Mouse (Mus musculus) hindbrain, embryonic 10.5 days (tissue): ENCODE results near the gene Cd163l1. TPM values are rescaled to one million over a fixed set of nuclear protein-coding genes. Genes with fewer than 3 reads are reported as not detected.

ENCODE experiments used
- DNase-seq: peaks from one replicate; pipeline ENCODE4 v3.0.0-alpha.2; 2017; ENCODE audit warnings: low spot score
- H3K27ac ChIP-seq: fragments of 300-500 bp; sonication (generic); 2 replicates; pipeline ENCODE4 v1.5.1; 2016; ENCODE audit warnings: mild to moderate bottlenecking, moderate library complexity
- H3K27me3 ChIP-seq: fragments of 300-500 bp; sonication (generic); 2 replicates; pipeline ENCODE4 v1.6.1; 2016; ENCODE audit warnings: mild to moderate bottlenecking; ENCODE audit not compliant: poor library complexity, insufficient read depth, severe bottlenecking
- H3K36me3 ChIP-seq: fragments of 300-500 bp; sonication (generic); 2 replicates; pipeline ENCODE4 v1.6.1; 2016; ENCODE audit warnings: mild to moderate bottlenecking, moderate library complexity
- H3K4me1 ChIP-seq: fragments of 300-500 bp; sonication (generic); replicated peaks from 2 replicates; pipeline ENCODE4 v1.6.1; 2016; ENCODE audit warnings: mild to moderate bottlenecking
- H3K4me3 ChIP-seq: fragments of 300-500 bp; sonication (generic); 2 replicates; pipeline ENCODE4 v1.5.1; 2016; ENCODE audit warnings: mild to moderate bottlenecking, moderate library complexity
- H3K9me3 ChIP-seq: fragments of 300-500 bp; sonication (generic); 2 replicates; pipeline ENCODE4 v1.6.1; 2016; ENCODE audit warnings: mild to moderate bottlenecking, moderate library complexity
- WGBS: fragments of 180-500 bp; shearing (Covaris S2); methylation state at CpG from one replicate; pipeline ENCODE4 v1.1.7; 2016; 5-methylcytosine and 5-hydroxymethylcytosine counted together
- polyA plus RNA-seq: library from polyadenylated mRNA; unstranded; fragments of >200 nt; fragmentation: Nextera tagmentation; extraction: Ambion mirVana; gene quantifications from 2 replicates; pipeline ENCODE4 v1.2.1, GENCODE M21; 2016

The Cd163l1 gene
- polyA plus RNA-seq, 1 experiment from 2014 or later: not detected

DNA sequence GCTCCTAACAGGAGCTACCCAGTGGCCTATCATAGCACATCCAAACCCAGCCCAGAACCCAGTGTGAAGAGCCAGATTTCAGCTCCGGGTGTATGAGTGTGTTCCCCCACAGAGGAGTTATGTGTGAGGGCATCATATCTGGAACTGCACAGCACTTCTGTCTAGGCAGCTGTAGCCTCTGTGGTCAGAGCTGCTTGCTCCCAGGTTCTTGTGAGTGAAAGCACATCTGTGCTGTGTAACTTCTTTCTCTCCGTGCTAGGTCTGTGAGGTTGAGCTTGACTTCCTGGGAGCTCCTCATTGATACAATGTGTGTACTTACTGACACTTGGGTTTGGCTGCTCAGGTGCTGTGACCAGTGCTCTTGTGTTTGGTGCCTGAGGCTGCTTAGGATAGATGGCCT, 25.2 kb upstream of the Cd163l1 start:
- no peak for DNase-seq
- Histone ChIP-seq H3K27me3 (no peaks in the 10 kb centered on the region), H3K9me3 (no peaks in the 10 kb centered on the region), H3K27ac (no peak overlapping the region), H3K36me3 (no peaks in the 10 kb centered on the region), H3K4me1 (no peaks in the 10 kb centered on the region), H3K4me3 (no peak overlapping the region)
- 84% methylated on average over 2 of the region's 2 CpGs for WGBS

DNA sequence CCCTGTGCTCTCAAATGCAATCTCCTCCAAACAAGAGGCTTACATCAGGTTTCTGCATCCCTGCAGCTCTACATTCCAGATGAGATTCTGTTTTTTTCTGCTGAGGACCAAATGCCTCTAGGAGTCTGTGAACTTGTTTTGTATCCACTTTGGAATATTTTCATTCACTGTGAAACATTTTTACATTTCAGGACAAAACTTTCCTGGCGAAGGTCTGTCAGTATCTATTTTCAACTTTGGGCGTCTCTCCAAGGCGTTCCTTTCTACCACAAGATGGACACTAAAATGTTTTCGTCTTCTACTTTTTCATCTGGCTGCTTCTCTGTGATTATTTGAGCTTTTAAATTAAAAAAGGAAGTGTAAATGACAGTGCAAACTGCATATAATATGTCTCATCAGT, 24.0 kb upstream of the Cd163l1 start:
- Histone ChIP-seq H3K27me3 (no peaks in the 10 kb centered on the region), H3K27ac (no peak overlapping the region), H3K4me3 (no peak overlapping the region), H3K9me3 (no peaks in the 10 kb centered on the region), H3K36me3 (no peaks in the 10 kb centered on the region), H3K4me1 (no peaks in the 10 kb centered on the region)
- DNase-seq: no peak
- WGBS: 91% methylated on average over 4 of the region's 4 CpGs

DNA sequence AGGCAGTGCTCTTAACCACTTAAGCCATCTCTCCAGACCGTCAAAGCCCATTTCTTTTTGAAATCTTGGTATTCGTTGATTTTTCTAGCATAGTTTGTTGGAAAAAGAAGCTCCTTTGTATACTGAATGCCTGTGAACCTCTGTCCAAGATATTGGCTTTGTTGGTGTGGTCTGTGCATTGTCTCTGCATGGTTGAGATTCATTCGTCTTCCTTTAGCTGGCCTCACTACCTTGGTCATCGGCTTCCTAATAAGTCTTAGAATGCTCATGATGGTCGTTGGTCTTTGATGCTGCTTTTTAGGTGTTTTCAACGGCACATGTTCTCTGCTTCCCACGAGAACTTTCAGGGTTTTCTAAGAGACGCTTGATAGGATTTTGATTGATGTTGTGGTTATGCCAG, 22.1 kb upstream of the Cd163l1 start:
- WGBS: 85% methylated on average over 8 of the region's 8 CpGs
- no peak overlapping the region for H3K27ac ChIP-seq

DNA sequence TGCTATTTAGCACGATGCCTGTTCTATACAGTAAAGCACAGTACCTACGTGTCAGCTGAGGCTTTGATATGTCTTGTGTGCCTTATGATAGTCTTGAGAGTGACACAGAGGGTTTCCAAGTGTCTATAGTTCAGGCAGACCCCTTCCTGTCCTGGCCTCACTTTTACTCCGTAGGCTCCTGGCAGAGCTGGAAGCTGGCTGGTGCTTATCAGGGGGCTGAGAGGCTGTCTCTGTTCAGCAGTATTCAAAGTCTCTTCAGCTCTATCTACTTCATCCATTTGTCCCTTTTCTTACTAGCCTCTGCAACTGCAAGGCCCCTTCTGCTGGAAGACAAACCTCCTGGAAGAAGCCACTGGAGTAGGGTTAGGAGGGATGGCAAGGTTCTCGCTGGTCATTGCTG, 17.0 kb upstream of the Cd163l1 start:
- H3K36me3 ChIP-seq: no peaks in the 10 kb centered on the region
- H3K4me1 ChIP-seq: no peaks in the 10 kb centered on the region
- H3K27ac ChIP-seq: no peak overlapping the region
- H3K27me3 ChIP-seq: no peaks in the 10 kb centered on the region
- WGBS: 87% methylated on average over 4 of the region's 4 CpGs
- no peak for DNase-seq
- no peak overlapping the region for H3K4me3 ChIP-seq
- H3K9me3 ChIP-seq: no peaks in the 10 kb centered on the region

More for the DNA sequence above, 22.1 kb upstream of the Cd163l1 start:
- Histone ChIP-seq H3K9me3 (no peaks in the 10 kb centered on the region), H3K4me3 (no peak overlapping the region), H3K36me3 (no peaks in the 10 kb centered on the region), H3K4me1 (no peaks in the 10 kb centered on the region), H3K27me3 (no peaks in the 10 kb centered on the region)
- no peak for DNase-seq

DNA sequence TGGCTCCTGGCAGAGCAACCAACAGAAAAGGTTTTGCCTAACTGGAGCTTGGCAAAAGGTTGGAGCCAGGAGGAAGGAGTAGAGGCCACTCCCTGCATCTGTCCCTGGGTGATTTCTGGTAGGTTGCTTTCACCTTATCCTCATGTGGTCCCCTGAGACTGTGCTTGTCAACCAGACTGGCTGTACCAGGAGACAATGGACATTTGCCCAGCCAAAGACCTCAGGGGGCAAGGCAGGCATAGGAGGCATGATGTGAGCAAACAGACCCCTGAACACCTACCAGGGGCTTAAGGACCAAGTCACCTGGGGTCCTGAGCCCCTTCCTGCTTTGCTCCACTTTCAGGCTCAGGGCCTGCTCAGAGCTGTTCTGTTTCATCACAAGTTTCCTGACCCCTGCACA, 12.2 kb upstream of the Cd163l1 start, which contains the start of gene Olfr524:
Gene Olfr524 (minus strand): TSS at position 101 of the 400 bp plus-strand sequence.
- Histone ChIP-seq H3K4me1 (no peaks in the 10 kb centered on the region), H3K4me3 (no peak within 1 kb of the TSS), H3K27ac (no peak within 1 kb of the TSS), H3K36me3 (no peaks in the 10 kb centered on the region), H3K9me3 (no peaks in the 10 kb centered on the region), H3K27me3 (no peaks in the 10 kb centered on the region)
- no peak for DNase-seq

DNA sequence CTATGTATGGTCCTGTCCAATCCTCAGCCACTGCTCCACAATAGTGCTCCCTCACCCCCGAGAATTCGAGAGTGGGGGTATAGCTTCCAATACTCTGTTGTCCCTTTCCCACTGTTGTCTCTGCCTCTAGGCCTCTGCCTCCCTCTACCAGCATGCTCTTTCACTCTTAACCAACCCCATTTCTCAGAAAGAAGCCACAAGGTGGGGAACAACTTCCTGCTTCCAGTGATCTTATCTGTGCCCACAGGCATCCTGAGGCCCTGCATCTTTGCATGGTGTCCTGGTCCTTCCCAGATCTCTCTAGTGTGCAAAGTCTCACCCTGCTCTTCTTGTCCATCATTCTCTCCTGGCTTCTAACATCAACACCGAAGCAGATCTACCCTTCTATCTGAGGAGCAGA, 11.2 kb upstream of the Cd163l1 start:
- H3K9me3 ChIP-seq: no peaks in the 10 kb centered on the region
- no peak for DNase-seq
- H3K4me3 ChIP-seq: no peak overlapping the region
- no peaks in the 10 kb centered on the region for H3K27me3 ChIP-seq
- 96% methylated on average over 3 of the region's 3 CpGs for WGBS
- no peaks in the 10 kb centered on the region for H3K4me1 ChIP-seq
- no peak overlapping the region for H3K27ac ChIP-seq
- no peaks in the 10 kb centered on the region for H3K36me3 ChIP-seq

DNA sequence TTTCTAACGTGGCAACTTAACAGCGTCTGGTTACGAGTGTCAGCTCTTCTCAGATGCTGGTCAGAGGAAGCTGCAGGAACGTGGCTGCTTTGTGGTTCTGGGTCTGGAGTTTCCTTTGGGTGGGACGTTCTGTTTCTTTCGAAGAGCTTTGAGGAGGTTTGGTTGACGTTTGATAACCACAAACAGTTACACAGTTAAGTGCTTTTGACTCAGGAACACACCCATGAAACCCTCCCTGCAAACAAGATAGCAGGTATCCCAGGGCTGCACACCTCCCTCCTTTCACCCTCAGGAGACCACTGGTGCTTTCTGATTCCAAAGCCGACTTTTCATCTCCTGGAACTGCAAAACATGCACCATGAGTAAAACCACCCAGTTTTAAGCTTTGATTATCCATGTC, 9.9 kb upstream of the Cd163l1 start:
- H3K36me3 ChIP-seq: no peaks in the 10 kb centered on the region
- no peak for DNase-seq
- 80% methylated on average over 8 of the region's 8 CpGs for WGBS

DNA sequence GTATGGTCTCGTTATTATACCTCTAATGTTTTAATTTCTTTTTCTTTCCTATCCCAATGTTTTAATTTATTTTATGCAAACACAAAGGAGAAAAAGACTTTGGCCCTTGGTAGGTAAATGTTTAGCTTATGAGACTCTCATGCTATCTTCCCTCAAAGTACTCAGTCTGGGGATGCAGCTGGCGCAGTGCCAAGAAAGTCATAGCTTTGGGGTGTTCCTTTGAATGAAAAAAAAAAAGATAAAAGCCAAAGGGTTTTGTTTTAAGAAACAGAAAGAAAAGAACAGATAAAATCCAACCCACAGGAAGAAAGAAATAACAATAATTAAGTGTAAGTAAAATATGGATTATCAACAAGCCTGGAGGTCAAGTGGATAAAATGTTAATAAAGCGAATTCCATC, 9.4 kb upstream of the Cd163l1 start:
- no peak for DNase-seq
- WGBS: 84% methylated on average over 3 of the region's 3 CpGs

More for the DNA sequence above, 9.9 kb upstream of the Cd163l1 start:
- no peaks in the 10 kb centered on the region for H3K4me1 ChIP-seq
- no peaks in the 10 kb centered on the region for H3K27me3 ChIP-seq
- no peaks in the 10 kb centered on the region for H3K9me3 ChIP-seq
- H3K27ac ChIP-seq: no peak overlapping the region
- H3K4me3 ChIP-seq: no peak overlapping the region

DNA sequence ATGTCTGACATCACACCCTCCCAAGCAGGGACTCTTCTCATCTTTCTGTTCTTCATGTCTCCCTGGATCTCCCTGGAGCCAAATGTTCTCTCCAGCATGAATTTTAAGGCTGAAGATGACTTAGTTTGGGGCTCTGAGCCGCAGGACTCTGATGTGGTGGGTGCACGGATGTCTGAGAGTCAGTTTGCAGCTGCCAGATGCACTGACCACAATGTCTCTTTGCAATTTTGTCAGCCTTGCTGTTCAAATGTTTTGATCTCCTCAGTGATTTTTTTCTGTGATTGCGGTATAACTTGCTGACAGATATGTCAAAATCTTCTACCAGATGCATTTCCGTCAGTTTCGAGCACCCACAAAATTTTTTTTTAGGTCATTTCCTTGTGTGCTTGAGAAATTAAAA, 4.2 kb upstream of the Cd163l1 start:
- Histone ChIP-seq H3K36me3 (no peaks in the 10 kb centered on the region), H3K27ac (no peak overlapping the region), H3K4me3 (no peak overlapping the region), H3K9me3 (no peaks in the 10 kb centered on the region), H3K27me3 (no peaks in the 10 kb centered on the region), H3K4me1 (no peaks in the 10 kb centered on the region)
- 89% methylated on average over 5 of the region's 5 CpGs for WGBS
- no peak for DNase-seq

More for the DNA sequence above, 9.4 kb upstream of the Cd163l1 start:
- Histone ChIP-seq H3K36me3 (no peaks in the 10 kb centered on the region), H3K9me3 (no peaks in the 10 kb centered on the region), H3K27me3 (no peaks in the 10 kb centered on the region), H3K27ac (no peak overlapping the region), H3K4me3 (no peak overlapping the region), H3K4me1 (no peaks in the 10 kb centered on the region)

DNA sequence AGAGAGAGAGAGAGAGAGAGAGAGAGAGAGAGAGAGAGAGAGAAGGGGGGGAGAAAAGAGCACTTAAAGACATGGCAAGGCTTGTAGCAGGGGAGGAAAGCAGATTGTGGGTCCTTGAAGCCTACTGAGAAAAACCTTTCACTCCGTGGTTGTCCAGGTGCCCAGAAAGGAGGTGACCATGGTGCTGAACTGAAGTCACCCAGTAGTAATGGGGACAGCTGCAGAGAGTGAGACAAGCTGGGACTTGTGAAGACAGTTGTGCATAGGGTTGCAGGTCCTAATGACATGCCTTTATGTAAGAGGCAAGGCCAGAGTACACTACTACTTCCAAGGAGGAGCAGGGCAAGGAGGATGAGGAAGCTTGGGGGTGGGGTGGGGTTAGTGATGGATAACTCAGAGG, 1.2 kb downstream of the Cd163l1 start:
- H3K27me3 ChIP-seq: no peaks in the 10 kb centered on the region
- H3K9me3 ChIP-seq: peaks cover 2% of the 10 kb centered on the region; the same call in 1 of the 2 replicates
- H3K4me3 ChIP-seq: no peak overlapping the region
- 13% methylated on average over 1 of the region's 1 CpGs for WGBS
- no peaks in the 10 kb centered on the region for H3K36me3 ChIP-seq
- DNase-seq: no peak
- no peak overlapping the region for H3K27ac ChIP-seq
- no peaks in the 10 kb centered on the region for H3K4me1 ChIP-seq

DNA sequence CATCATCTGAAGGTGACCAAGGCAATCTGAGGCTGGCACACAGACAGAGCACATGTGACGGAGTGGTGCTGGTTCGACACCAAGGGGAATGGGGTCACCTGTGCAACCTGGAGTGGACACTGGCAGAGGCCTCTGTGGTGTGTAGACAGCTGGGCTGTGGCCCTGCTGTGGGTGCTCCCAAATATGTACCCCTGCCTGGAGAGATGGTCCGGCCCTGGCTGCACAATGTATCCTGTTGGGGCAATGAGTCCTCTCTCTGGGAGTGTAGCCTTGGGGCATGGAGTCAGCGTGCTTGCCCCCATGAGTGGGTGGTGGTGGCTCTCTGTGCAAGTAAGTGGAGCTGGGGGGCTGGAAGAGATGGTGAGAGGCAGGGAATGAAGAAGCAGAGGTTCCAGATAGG, 2.3 kb downstream of the Cd163l1 start:
- 85% methylated on average over 4 of the region's 4 CpGs for WGBS
- no peak overlapping the region for H3K27ac ChIP-seq
- H3K4me3 ChIP-seq: no peak overlapping the region
- no peaks in the 10 kb centered on the region for H3K36me3 ChIP-seq
- no peaks in the 10 kb centered on the region for H3K27me3 ChIP-seq
- DNase-seq: no peak
- H3K9me3 ChIP-seq: peaks cover 2% of the 10 kb centered on the region; the same call in 1 of the 2 replicates
- no peaks in the 10 kb centered on the region for H3K4me1 ChIP-seq

DNA sequence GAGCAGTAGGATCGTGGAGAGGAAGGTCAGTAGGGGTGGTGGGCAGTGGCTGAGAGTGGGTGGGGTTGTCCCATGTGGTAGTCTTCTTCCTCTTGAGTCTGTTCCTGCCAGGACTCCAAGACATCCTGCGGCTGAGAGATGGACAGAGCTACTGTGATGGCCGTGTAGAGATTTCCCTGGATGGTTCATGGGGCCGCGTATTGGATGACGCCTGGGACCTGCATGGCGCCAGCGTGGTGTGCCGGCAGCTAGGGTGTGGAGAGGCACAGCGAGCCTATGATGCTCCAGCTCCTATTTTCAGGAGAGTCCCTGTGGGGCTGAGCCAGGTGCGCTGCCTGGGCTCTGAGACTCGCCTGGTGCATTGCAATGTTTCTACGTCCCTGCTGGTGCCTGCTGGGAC, 6.1 kb downstream of the Cd163l1 start:
- Histone ChIP-seq H3K4me1 (no peaks in the 10 kb centered on the region), H3K27ac (no peak overlapping the region), H3K27me3 (no peaks in the 10 kb centered on the region), H3K9me3 (peaks cover 2% of the 10 kb centered on the region; the same call in 1 of the 2 replicates), H3K4me3 (no peak overlapping the region), H3K36me3 (no peaks in the 10 kb centered on the region)
- 87% methylated on average over 13 of the region's 13 CpGs for WGBS
- no peak for DNase-seq

DNA sequence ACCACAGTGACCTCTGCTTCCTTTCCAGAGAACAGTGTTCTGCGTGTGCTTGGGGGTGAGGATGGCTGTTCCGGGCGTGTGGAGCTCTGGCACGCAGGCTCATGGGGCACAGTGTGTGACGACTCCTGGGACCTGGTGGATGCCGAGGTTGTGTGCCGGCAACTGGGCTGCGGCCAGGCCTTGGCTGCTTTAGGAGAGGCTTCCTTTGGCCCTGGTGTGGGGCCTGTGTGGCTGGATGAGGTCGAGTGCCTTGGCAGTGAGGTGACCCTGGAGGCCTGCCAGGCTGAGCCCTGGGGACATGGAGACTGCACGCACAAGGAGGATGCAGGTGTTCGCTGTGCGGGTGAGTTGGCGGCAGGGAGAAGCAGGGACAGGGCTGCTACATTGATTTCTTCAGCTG, 10.4 kb downstream of the Cd163l1 start:
- Histone ChIP-seq H3K9me3 (no peaks in the 10 kb centered on the region), H3K27ac (no peak overlapping the region), H3K4me1 (no peaks in the 10 kb centered on the region; the same call in 1 of the 2 replicates), H3K36me3 (no peaks in the 10 kb centered on the region), H3K4me3 (no peak overlapping the region), H3K27me3 (no peaks in the 10 kb centered on the region)
- no peak for DNase-seq
- WGBS: 86% methylated on average over 13 of the region's 13 CpGs

DNA sequence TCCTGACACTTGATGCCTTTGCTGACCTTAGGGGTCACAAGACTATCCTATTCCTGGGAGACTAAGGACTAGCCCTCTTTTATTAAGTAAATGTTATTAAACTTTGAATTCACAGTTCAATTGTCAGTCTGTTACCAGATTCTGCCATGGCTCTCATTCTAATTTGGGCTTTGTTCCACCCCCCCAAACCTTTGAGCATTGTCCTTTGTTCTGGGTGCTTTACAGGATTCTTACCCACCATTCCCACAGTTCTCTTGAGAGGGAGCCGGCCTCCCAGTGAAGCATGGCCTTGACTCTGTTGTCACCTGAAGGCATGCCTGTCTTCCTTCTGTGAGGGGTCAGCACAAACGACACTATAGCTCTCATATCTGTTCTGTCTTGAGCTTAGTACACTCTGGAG, 13.0 kb downstream of the Cd163l1 start:
- WGBS: 67% methylated on average over 2 of the region's 2 CpGs
- no peaks in the 10 kb centered on the region for H3K27me3 ChIP-seq

More for the DNA sequence above, 13.0 kb downstream of the Cd163l1 start:
- no peaks in the 10 kb centered on the region; the same call in 1 of the 2 replicates for H3K4me1 ChIP-seq
- no peak overlapping the region for H3K27ac ChIP-seq
- no peaks in the 10 kb centered on the region for H3K36me3 ChIP-seq
- DNase-seq: no peak
- H3K4me3 ChIP-seq: no peak overlapping the region
- H3K9me3 ChIP-seq: no peaks in the 10 kb centered on the region
